8 mouse cellular contexts compared by ENCODE assay signal in genomic region chr1:82290723-82291150, GRCm38 (mm10). TPM values are rescaled to one million over a fixed set of nuclear protein-coding genes. Genes with fewer than 3 reads are reported as not detected.
DNase-seq lines count a peak whose midpoint lies in the region; ATAC-seq and TF ChIP-seq lines count a peak whose summit lies in the region.

No protein-coding gene starts in this region.

- WGBS in embryonic facial prominence, embryonic 15.5 days: under 1% methylated on average over 31 of the region's 31 CpGs
- WGBS in heart, embryonic 13.5 days: under 1% methylated on average over 31 of the region's 31 CpGs
- 0% methylated on average over 31 of the region's 31 CpGs for WGBS in kidney, postnatal 0 days
- under 1% methylated on average over 31 of the region's 31 CpGs for WGBS in liver, embryonic 13.5 days (ENCODE audit: insufficient replicate concordance)
- under 1% methylated on average over 31 of the region's 31 CpGs for WGBS in neural tube, embryonic 15.5 days

- H3K9me3 ChIP-seq in embryonic facial prominence, embryonic 15.5 days (replicated peaks): no peaks in the 10 kb centered on the region
- H3K9me3 ChIP-seq in heart, embryonic 13.5 days: no peaks in the 10 kb centered on the region
- H3K9me3 ChIP-seq in kidney, postnatal 0 days (replicated peaks; ENCODE audit: low read length): no peaks in the 10 kb centered on the region
- no peaks in the 10 kb centered on the region for H3K9me3 ChIP-seq in liver, embryonic 13.5 days (replicated peaks)
- H3K9me3 ChIP-seq in neural tube, embryonic 15.5 days (replicated peaks): no peaks in the 10 kb centered on the region

- TF ChIP-seq CTCF in kidney, postnatal 0 days (IDR thresholded peaks at IDR 0.05; ENCODE audit: low read depth): no peak

- no peaks in the 10 kb centered on the region for H3K27me3 ChIP-seq in embryonic facial prominence, embryonic 15.5 days
- peaks cover 37% of the 10 kb centered on the region for H3K27me3 ChIP-seq in heart, embryonic 13.5 days (replicated peaks)
- no peaks in the 10 kb centered on the region for H3K27me3 ChIP-seq in kidney, postnatal 0 days (ENCODE audit: insufficient read depth, low read length)
- peaks cover 90% of the 10 kb centered on the region for H3K27me3 ChIP-seq in liver, embryonic 13.5 days
- no peaks in the 10 kb centered on the region for H3K27me3 ChIP-seq in neural tube, embryonic 15.5 days (replicated peaks)

- peak; percentile 46 to 54 for DNase-seq in B cell, adult 2 months
- peak; percentile 87 to 96 for DNase-seq in adrenal gland, adult (ENCODE audit: inconsistent age in 2 of 2, low spot score in 1 of 2)
- peak; percentile 78 for DNase-seq in kidney, postnatal 0 days (ENCODE audit: low spot score)
- no peak for DNase-seq in liver, embryonic 13.5 days
- peak; percentile 59 for DNase-seq in urinary bladder, postnatal 25 days (ENCODE audit: low spot score)

- H3K4me2 ChIP-seq in embryonic facial prominence, embryonic 15.5 days (replicated peaks): peak overlapping the region; percentile 69
- peak overlapping the region; percentile 72 for H3K4me2 ChIP-seq in heart, embryonic 13.5 days
- H3K4me2 ChIP-seq in kidney, postnatal 0 days (ENCODE audit: low read length): peak overlapping the region; percentile 82
- peak overlapping the region; percentile 61 for H3K4me2 ChIP-seq in liver, embryonic 13.5 days
- H3K4me2 ChIP-seq in neural tube, embryonic 15.5 days: peak overlapping the region; percentile 86

- peaks cover 50% of the 10 kb centered on the region for H3K4me1 ChIP-seq in embryonic facial prominence, embryonic 15.5 days
- peaks cover 40% of the 10 kb centered on the region for H3K4me1 ChIP-seq in heart, embryonic 13.5 days
- peaks cover 17% of the 10 kb centered on the region; the same call in 1 of the 2 replicates for H3K4me1 ChIP-seq in kidney, postnatal 0 days (replicated peaks; ENCODE audit: insufficient read depth, low read length)
- H3K4me1 ChIP-seq in liver, embryonic 13.5 days (replicated peaks): peaks cover 20% of the 10 kb centered on the region
- H3K4me1 ChIP-seq in neural tube, embryonic 15.5 days: peaks cover 57% of the 10 kb centered on the region

- peak overlapping the region; percentile 63 for H3K4me3 ChIP-seq in embryonic facial prominence, embryonic 15.5 days (replicated peaks)
- H3K4me3 ChIP-seq in heart, embryonic 13.5 days: peak overlapping the region; percentile 80
- peak overlapping the region; percentile 68 for H3K4me3 ChIP-seq in kidney, postnatal 0 days (replicated peaks; ENCODE audit: low read depth, low read length)
- H3K4me3 ChIP-seq in liver, embryonic 13.5 days (replicated peaks): peak overlapping the region; percentile 57
- peak overlapping the region; percentile 70 for H3K4me3 ChIP-seq in neural tube, embryonic 15.5 days (replicated peaks)

- peak; percentile 51 for ATAC-seq in embryonic facial prominence, embryonic 15.5 days (ENCODE audit: insufficient number of reproducible peaks, low FRiP score, low TSS enrichment, low read depth)
- 0 out of 2 replicates have a peak, but pooled peaks have one; percentile 5 for ATAC-seq in heart, embryonic 13.5 days (ENCODE audit: extremely low read depth, insufficient number of reproducible peaks, low FRiP score, low TSS enrichment)
- peak; percentile 6 for ATAC-seq in kidney, postnatal 0 days (replicated peaks; ENCODE audit: low FRiP score, low read depth)
- ATAC-seq in liver, embryonic 13.5 days (ENCODE audit: low read depth): peak; percentile 21
- peak; percentile 60 for ATAC-seq in neural tube, embryonic 15.5 days (ENCODE audit: low FRiP score)

- peak overlapping the region; percentile 96 for H3K27ac ChIP-seq in embryonic facial prominence, embryonic 15.5 days (replicated peaks)
- H3K27ac ChIP-seq in heart, embryonic 13.5 days (replicated peaks): peak overlapping the region; percentile 98
- H3K27ac ChIP-seq in kidney, postnatal 0 days: peak overlapping the region; percentile 94
- H3K27ac ChIP-seq in liver, embryonic 13.5 days: peak overlapping the region; percentile 47
- peak overlapping the region; percentile 98 for H3K27ac ChIP-seq in neural tube, embryonic 15.5 days (replicated peaks)

- H3K9ac ChIP-seq in embryonic facial prominence, embryonic 15.5 days: peak overlapping the region; percentile 71
- peak overlapping the region; percentile 95 for H3K9ac ChIP-seq in heart, embryonic 13.5 days
- H3K9ac ChIP-seq in kidney, postnatal 0 days (ENCODE audit: low read depth, low read length): peak overlapping the region; percentile 62
- peak overlapping the region; percentile 53 for H3K9ac ChIP-seq in liver, embryonic 13.5 days
- peak overlapping the region; percentile 82 for H3K9ac ChIP-seq in neural tube, embryonic 15.5 days (replicated peaks)

- H3K36me3 ChIP-seq in embryonic facial prominence, embryonic 15.5 days: peaks cover 10% of the 10 kb centered on the region; the same call in 1 of the 2 replicates
- H3K36me3 ChIP-seq in heart, embryonic 13.5 days: peaks cover 25% of the 10 kb centered on the region
- H3K36me3 ChIP-seq in kidney, postnatal 0 days (ENCODE audit: insufficient read depth, low read length): no peaks in the 10 kb centered on the region
- peaks cover 16% of the 10 kb centered on the region for H3K36me3 ChIP-seq in liver, embryonic 13.5 days
- H3K36me3 ChIP-seq in neural tube, embryonic 15.5 days: peaks cover 6% of the 10 kb centered on the region; the same call in 1 of the 2 replicates

RNA-seq across cellular contexts. Expression of gene Irs1, which starts 0.5 kb away (rescaled TPM):
- 10.8 and 12.0 TPM in 2 replicates for polyA plus RNA-seq in embryonic facial prominence, embryonic 15.5 days (2015; fragmentation: Nextera tagmentation; extraction: Ambion mirVana)
- polyA plus RNA-seq in heart, embryonic 13.5 days (2015; fragmentation: Nextera tagmentation; extraction: Ambion mirVana): 9.3 and 9.5 TPM in 2 replicates
- 3.0 and 3.1 TPM in 2 replicates for polyA plus RNA-seq in kidney, postnatal 0 days (2015; fragmentation: Nextera tagmentation; extraction: Ambion mirVana)
- 0.75 and 0.96 TPM in 2 replicates for polyA plus RNA-seq in liver, embryonic 13.5 days (2015; fragmentation: Nextera tagmentation; extraction: Ambion mirVana)
- polyA plus RNA-seq in neural tube, embryonic 15.5 days (2015; fragmentation: Nextera tagmentation; extraction: Ambion mirVana): 7.5 and 8.1 TPM in 2 replicates

RNA-seq across cellular contexts. Expression of gene Rhbdd1, which starts 25.5 kb away (rescaled TPM):
- 9.1 and 10.3 TPM in 2 replicates for polyA plus RNA-seq in embryonic facial prominence, embryonic 15.5 days (2015; fragmentation: Nextera tagmentation; extraction: Ambion mirVana)
- 8.7 and 9.7 TPM in 2 replicates for polyA plus RNA-seq in heart, embryonic 13.5 days (2015; fragmentation: Nextera tagmentation; extraction: Ambion mirVana)
- 8.0 and 8.6 TPM in 2 replicates for polyA plus RNA-seq in kidney, postnatal 0 days (2015; fragmentation: Nextera tagmentation; extraction: Ambion mirVana)
- 8.6 and 10.3 TPM in 2 replicates for polyA plus RNA-seq in liver, embryonic 13.5 days (2015; fragmentation: Nextera tagmentation; extraction: Ambion mirVana)
- 4.1 and 4.7 TPM in 2 replicates for polyA plus RNA-seq in neural tube, embryonic 15.5 days (2015; fragmentation: Nextera tagmentation; extraction: Ambion mirVana)

RNA-seq across cellular contexts. Expression of gene Gm9747, which starts 57.8 kb away (rescaled TPM):
- 34.4 and 38.8 TPM in 2 replicates for polyA plus RNA-seq in embryonic facial prominence, embryonic 15.5 days (2015; fragmentation: Nextera tagmentation; extraction: Ambion mirVana)
- 33.4 and 34.4 TPM in 2 replicates for polyA plus RNA-seq in heart, embryonic 13.5 days (2015; fragmentation: Nextera tagmentation; extraction: Ambion mirVana)
- polyA plus RNA-seq in kidney, postnatal 0 days (2015; fragmentation: Nextera tagmentation; extraction: Ambion mirVana): 10.8 and 11.1 TPM in 2 replicates
- polyA plus RNA-seq in liver, embryonic 13.5 days (2015; fragmentation: Nextera tagmentation; extraction: Ambion mirVana): 2.6 and 3.3 TPM in 2 replicates
- 26.1 and 28.6 TPM in 2 replicates for polyA plus RNA-seq in neural tube, embryonic 15.5 days (2015; fragmentation: Nextera tagmentation; extraction: Ambion mirVana)

Comparison
In these comparisons a context has a peak if more than half of its experiments do, and no peak if none do; other contexts are left out.
1. ATAC-seq: peak in every context shown above with its lines; median percentile 60 in neural tube, embryonic 15.5 days; 51 in embryonic facial prominence, embryonic 15.5 days; 21 in liver, embryonic 13.5 days; 6 in kidney, postnatal 0 days; 5 in heart, embryonic 13.5 days.
2. H3K27ac ChIP-seq: peak in every context shown above with its lines; median percentile 98 in heart, embryonic 13.5 days; 98 in neural tube, embryonic 15.5 days; 96 in embryonic facial prominence, embryonic 15.5 days; 94 in kidney, postnatal 0 days; 47 in liver, embryonic 13.5 days.